Mouse (Mus musculus) T-helper 17 cell (primary cell): ENCODE measurements at regions not wholly inside any gene's neighbourhood (a gene's known extent, or its start where the extent isn't known, plus 50 kb on each side); places are given as distances from the start of the nearest gene placed in this dataset.

Experiments
- in situ Hi-C, 2 experiments: fragments of 300-600 bp; cut with MboI, MseI; formaldehyde crosslinking; loops; 1 replicate in 1 of 2; 2 replicates in 1 of 2; pipeline ENCODE4 v1.15.1; 2025; ENCODE audit warnings: high pct_unique_total_duplicates in 2 of 2

GRCm38 (mm10) chr12:32488578-32488892 lies 110.0 kb downstream of the Ccdc71l start:
- in situ Hi-C loops = no loop called here

GRCm38 (mm10) chr12:32489415-32490139 lies 111.1 kb downstream of the Ccdc71l start:
- in situ Hi-C loops = no loop called here

DNA sequence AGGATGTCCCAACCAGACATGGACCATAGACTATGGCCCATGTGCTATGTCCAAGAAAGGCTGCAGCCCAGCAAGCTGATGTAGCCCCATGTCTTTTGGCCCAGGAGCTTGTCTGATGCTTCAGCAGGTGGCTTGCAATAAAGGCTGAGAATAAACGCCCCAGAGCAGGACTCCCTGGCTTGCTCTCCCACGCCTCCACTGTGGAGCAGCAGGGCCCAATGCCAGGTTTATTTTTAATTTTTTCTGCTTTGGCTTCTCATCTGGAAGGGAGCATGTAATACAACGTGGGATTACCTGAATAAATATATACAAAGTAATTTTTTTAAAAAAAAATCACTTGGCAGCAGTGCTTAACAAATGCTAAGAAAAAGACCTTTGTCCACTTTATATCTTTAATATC lies 125.7 kb downstream of the Ccdc71l start:
- in situ Hi-C loops = no loop called here

- in situ Hi-C loops = no loop called here
Observed at GRCm38 (mm10) chr12:32508671-32509070, 130.2 kb downstream of the Ccdc71l start.

GRCm38 (mm10) chr12:32525586-32525985 lies 147.1 kb downstream of the Ccdc71l start:
- in situ Hi-C loops = no loop called here

- in situ Hi-C loops = no loop called here
Observed at GRCm38 (mm10) chr12:32531216-32531615, 152.7 kb downstream of the Ccdc71l start.

GRCm38 (mm10) chr12:32533641-32534040 lies 155.1 kb downstream of the Ccdc71l start:
- in situ Hi-C loops = no loop called here

DNA sequence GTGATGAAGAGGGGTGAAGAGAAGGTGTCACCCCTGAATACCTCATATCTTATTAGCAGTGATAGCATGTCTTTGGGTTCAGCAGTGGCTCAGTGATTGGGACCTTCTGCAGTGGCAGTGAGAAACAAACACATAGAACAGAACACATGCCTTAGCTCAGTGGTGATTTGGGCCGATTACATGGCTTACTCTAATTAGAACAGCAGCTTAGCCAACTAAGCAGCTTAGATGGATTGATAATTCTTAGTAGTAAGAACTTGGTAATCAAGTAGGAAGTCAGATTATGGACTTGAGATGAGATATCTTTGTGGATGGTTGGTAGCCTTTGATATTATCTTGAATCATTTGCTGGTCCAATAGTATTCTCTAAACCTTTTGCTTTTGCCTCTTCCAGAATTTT lies 167.0 kb downstream of the Ccdc71l start:
- in situ Hi-C loops = no loop called here

DNA sequence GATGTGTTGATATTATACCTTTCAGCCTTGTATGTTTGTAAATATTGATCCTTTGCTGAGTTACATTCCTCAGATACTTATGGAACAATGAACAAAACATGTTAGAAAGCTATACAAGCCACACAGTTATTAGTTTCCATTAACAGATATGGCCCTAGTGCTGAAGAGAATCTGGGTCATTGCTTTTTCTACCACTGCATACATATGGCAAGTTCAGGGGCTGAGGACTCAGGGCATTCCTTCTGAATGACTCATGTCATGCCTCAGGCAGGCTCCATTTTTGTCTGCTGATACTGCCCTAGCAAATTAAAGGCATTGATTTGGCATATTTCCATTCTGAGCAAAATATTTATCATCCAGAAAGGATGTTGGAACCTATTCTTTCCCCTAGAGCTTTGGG lies 167.9 kb downstream of the Ccdc71l start:
- in situ Hi-C loops = no loop called here

DNA sequence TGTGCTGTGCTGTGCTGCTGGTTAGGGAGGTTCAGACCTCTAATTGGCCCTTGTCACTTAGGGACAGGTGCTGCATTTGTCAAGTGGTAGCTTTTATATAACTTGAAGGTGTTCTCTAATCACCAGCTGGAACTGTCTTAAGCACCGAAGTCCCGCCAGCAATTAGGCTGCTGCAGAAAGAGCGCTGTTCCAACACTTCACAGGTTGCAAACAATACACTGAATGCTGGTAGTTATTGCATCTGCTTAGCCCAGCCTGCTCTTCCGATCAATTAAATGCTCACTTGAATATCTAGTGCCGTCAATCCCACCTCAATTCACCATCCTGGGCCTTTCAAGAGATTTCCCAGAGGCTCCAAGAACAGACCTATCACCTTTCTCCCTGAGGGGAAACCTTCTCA lies 175.3 kb downstream of the Ccdc71l start:
- in situ Hi-C loops = no loop called here

DNA sequence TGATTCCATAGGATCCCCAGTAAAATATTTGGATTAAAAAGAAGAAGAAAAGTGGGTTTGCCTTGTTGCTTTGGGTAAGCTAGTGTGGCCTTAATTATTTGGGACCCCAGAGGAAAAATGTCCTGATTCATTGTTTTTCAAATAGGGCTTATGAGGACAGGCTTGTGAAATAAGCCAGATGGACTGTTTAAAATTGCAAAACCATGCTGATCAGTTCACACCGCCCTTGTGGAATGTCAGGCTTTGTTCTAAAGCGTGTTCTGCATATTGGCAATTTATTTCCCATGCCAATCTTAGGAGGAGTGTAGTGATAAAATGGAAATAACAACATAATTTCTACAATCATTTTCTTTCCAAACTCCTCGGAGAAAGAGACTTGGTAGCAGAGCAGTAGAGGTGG lies 189.3 kb downstream of the Ccdc71l start:
- in situ Hi-C loops = loop anchor here (5.0 to 10.0 kb wide), 2 partner anchors 55 to 1373 kb away; no protein-coding TSS in a partner anchor

- in situ Hi-C loops = no loop called here
Observed at GRCm38 (mm10) chr12:32581304-32581703, 202.8 kb downstream of the Ccdc71l start.

DNA sequence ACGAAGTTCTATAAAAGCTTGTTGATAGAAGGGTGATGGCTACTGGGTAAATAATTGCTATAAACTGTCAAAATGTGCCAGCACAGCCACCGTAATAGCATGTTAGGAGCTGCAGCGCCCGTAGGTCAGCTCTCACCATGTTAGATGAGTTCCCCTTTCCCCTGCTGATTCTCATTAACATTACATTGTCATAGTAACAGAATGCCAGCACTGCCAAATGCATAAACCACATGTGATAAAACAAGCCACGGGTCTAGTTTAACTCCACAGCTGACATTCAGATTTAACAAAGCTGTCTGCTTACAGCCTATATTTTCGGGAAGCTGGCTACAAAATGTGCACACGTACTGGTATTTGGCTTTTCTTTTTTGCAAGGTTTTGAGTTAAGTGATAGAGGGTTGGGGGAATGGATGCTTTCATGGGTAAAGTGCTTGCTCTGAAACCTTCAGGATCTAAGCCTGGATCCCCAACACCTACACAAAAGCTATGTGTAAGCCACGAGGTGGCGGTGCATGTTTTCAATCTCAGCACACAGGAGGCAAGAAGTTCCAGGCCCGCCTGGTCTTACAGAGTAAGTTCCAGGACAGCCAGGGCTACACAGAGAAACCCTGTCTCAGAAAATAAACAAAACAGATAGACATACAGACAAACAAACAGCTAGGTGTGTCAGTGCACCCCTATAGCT lies 217.1 kb upstream of the Nampt start:
- in situ Hi-C loops = no loop called here

GRCm38 (mm10) chr12:32605353-32605752 lies 214.0 kb upstream of the Nampt start:
- in situ Hi-C loops = no loop called here

- in situ Hi-C loops = no loop called here
Observed at GRCm38 (mm10) chr12:32615000-32615399, 204.3 kb upstream of the Nampt start.

GRCm38 (mm10) chr12:32616086-32616485 lies 203.3 kb upstream of the Nampt start:
- in situ Hi-C loops = no loop called here

DNA sequence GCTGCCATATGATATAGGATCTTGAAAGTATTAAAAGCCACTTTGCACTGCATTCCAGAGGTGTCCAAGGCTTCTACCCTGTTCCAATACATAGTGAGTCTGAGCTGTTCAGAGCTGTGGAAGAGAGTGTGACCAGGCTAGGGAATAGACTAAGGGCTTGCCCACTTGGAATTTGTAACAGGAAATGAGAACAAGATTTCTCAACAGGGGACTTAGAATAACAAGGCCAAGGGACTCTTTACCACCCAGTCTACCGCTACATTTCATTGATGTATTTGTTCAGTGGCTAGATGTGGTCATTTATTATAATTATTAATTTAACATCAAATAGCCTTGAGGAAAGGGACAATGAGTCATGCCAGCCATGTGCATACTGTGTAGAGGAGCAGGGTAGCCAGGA lies 202.3 kb upstream of the Nampt start:
- in situ Hi-C loops = no loop called here

DNA sequence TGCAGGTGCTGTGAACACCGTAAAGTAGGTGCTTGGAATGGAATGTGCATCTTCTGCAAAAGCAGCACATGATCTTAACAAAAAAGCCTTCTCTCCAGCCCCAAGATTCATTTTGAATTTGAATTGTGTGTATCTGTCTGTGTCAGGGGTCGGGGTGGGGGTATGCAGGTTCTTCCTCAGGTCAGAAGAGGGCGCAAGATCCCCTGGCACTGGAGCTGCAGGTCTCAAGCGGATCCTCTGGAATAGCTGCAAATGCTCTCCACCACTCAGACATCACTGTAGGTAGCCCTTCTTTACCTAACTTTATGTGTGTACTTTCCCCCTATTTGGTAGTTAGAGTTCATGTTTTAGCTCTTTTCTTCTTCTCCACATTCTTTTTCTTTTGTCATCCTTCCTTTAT lies 199.5 kb upstream of the Nampt start:
- in situ Hi-C loops = no loop called here

DNA sequence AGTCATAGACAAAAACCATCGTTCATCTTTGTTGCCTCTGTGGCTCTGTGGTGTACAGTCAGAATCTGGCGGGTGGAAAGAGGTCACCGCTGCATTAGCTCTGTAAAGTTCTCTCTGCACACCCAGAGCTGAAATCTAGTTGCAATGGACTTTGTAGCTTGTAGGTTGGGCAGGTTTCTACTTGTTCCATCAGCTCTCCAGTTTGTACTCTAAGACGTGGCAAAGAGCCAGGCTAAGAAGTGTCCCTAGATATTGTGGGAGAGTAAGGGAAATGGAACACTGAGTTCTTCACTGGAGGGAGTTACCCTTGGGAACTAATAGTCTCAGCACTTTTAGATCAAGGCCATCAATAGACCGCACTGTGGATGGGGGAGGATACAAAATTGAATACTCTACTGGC lies 197.6 kb upstream of the Nampt start:
- in situ Hi-C loops = no loop called here

DNA sequence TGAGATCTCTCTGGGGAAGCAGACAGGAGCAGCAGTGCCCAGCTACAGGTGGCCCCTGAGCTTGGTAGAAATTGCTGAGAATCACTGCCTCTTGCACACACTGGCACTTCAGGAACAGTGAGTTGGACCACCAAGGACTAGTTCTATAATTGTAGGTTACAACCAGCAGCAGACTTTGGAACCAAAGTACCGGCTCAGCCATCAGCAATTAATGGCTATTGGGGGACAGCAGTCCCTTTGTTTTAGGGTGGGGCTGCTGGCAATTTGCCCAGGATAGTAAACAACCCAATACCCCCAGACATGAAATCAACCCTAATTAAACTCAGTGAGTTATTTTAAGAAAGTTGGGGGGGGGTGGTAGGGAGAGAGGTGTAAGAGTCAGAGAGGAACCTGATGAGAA lies 190.8 kb upstream of the Nampt start:
- in situ Hi-C loops = loop anchor here in 1 of 2 experiments (5.0 kb wide), 1 partner anchor 41 kb away; no protein-coding TSS in a partner anchor

- in situ Hi-C loops = loop anchor here in 1 of 2 experiments (10.0 kb wide), 1 partner anchor 262 kb away; no protein-coding TSS in a partner anchor
Observed at GRCm38 (mm10) chr12:32632935-32633334, 186.4 kb upstream of the Nampt start.

DNA sequence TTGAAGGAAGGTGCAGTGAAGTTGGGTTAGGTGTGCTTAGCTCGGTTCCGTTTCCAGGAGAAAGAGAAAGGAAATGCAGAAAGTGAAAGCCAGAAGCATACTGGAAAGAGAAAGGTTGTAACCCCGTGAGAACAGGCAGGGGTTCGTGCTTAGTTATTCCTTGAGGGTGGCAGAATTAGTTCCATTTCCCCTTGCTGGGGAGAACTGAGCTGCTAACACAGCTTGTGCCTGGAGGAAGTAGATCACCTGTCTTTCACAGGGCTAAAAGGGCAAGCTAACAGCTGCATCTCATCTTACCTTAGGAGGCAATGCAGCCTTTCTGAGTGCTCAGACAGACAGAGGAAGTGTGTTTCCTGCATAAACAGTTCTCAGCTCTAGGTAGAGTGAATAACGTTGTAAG lies 184.3 kb upstream of the Nampt start:
- in situ Hi-C loops = loop anchor here (5.0 to 10.0 kb wide), 2 partner anchors 260 to 262 kb away; no protein-coding TSS in a partner anchor
